Mouse (Mus musculus): ENCODE data around the gene Gm4631. TPM values are rescaled to one million over a fixed set of nuclear protein-coding genes. Genes with fewer than 3 reads are reported as not detected.
"Not testable (repeated sequence)": the region's sequence is repeated elsewhere in the genome, so short reads cannot be mapped to it uniquely, and the experiment has no call there.

Gene Gm4631
- total RNA-seq (2017) = 24.7 and 26.8 TPM in 2 replicates

- not testable (repeated sequence) for ATAC-seq (replicated peaks; ENCODE audit: low read depth, poor library complexity, severe bottlenecking)
These were observed at the start of gene Gm4631 for GRCm38 (mm10) chr2:175338097-175338496. TSS of gene Gm4631 (minus strand) at chr2:175338197.

- not testable (repeated sequence) for ATAC-seq (replicated peaks; ENCODE audit: low read depth, poor library complexity, severe bottlenecking)
These were observed 34.1 kb upstream of the Gm4631 start, which contains the start of gene Zfp968 for GRCm38 (mm10) chr2:175372136-175372535. TSS of gene Zfp968 (plus strand) at chr2:175372436.

- not testable (repeated sequence) for ATAC-seq (replicated peaks; ENCODE audit: low read depth, poor library complexity, severe bottlenecking)
These were observed 63.2 kb downstream of the Gm4631 start, which contains the start of gene Gm14440 for GRCm38 (mm10) chr2:175274825-175275224. TSS of gene Gm14440 (plus strand) at chr2:175275125.

Other genes with a start within 250 kb of the Gm4631 start
- 12.4 and 18.3 TPM in 2 replicates for gene Gm14399, start 196.2 kb downstream of the Gm4631 start, total RNA-seq (2017)
- gene Gm14443, start 162.3 kb downstream of the Gm4631 start, total RNA-seq (2017) = 0.24 and 0.50 TPM in 2 replicates
- 14.6 and 17.7 TPM in 2 replicates for gene Gm14391, start 131.3 kb downstream of the Gm4631 start, total RNA-seq (2017)
- gene Gm14440, start 63.1 kb downstream of the Gm4631 start, total RNA-seq (2017) = 14.1 TPM in 1 of 2 replicates, not detected in the other
- gene Zfp968, start 34.2 kb upstream of the Gm4631 start, total RNA-seq (2017) = 11.5 and 11.8 TPM in 2 replicates
- 8.4 and 9.9 TPM in 2 replicates for gene Gm4724, start 97.6 kb upstream of the Gm4631 start, total RNA-seq (2017)
- gene Zfp965, start 131.8 kb upstream of the Gm4631 start, total RNA-seq (2017) = 14.6 and 21.5 TPM in 2 replicates